Mouse (Mus musculus): ENCODE results near the gene Gm4922. TPM values are rescaled to one million over a fixed set of nuclear protein-coding genes. Genes with fewer than 3 reads are reported as not detected.

The Gm4922 gene
- total and polyA plus RNA-seq, 2 experiments from 2014 or later, result 0.10 TPM; not detected in 1

DNA sequence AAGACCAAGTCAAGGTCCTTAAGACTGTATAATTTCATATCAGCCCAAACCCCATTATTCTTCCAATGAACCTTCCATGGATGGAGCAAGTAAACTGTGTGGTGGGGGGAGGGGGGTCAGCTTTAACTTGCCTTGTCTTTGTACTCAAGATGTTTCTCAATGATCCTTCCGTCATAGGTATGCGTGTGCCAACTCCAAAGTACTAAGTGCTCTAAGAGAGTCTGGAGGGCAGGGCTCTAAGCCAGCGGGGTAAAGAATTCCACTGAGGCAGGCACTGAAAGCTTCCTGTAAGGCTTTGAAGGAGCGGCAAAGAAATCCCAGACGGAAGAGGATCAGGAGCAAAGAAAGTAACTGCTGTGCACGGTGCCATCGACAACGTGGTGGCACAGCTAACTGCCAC, 45.6 kb downstream of the Gm4922 start:
- DNase-seq (ENCODE audit: low spot score), result no peak
- no peaks in the 10 kb centered on the region for H3K36me3 ChIP-seq (ENCODE audit: insufficient read depth, low read length)
- peak overlapping the region; percentile 68 for H3K4me2 ChIP-seq (ENCODE audit: low read depth, low read length, poor library complexity, severe bottlenecking)
- WGBS, result 59% methylated on average over 8 of the region's 8 CpGs
- H3K9ac ChIP-seq (replicated peaks; ENCODE audit: low read length, poor library complexity, severe bottlenecking), result 0 out of 2 replicates have a peak overlapping the region, but pooled peaks have one; percentile 89
- no peaks in the 10 kb centered on the region for H3K4me1 ChIP-seq (ENCODE audit: insufficient read depth, low read length)
- H3K27me3 ChIP-seq (ENCODE audit: insufficient read depth, low read length), result no peaks in the 10 kb centered on the region
- peak overlapping the region; percentile 79 for H3K4me3 ChIP-seq (ENCODE audit: low read depth, low read length)
- no peak overlapping the region for H3K27ac ChIP-seq (ENCODE audit: low read depth, low read length)
- ATAC-seq (ENCODE audit: low FRiP score), result no peak
- no peaks in the 10 kb centered on the region for H3K9me3 ChIP-seq (ENCODE audit: low read length)
- TF ChIP-seq CTCF (IDR thresholded peaks at IDR 0.05), result no peak

Other genes with a start within 250 kb of the Gm4922 start
- 5.8 and 5.9 TPM in 2 replicates for gene Hebp2, start 240.7 kb downstream of the Gm4922 start, total RNA-seq (2014; rRNA removed)
- gene Hebp2, start 240.7 kb downstream of the Gm4922 start, polyA plus RNA-seq (2015; fragmentation: Nextera tagmentation; extraction: Ambion mirVana), result 10.1 and 10.4 TPM in 2 replicates
- gene Arfgef3, start 42.8 kb downstream of the Gm4922 start, total RNA-seq (2014; rRNA removed), result 37.4 and 40.9 TPM in 2 replicates
- 5.4 and 6.2 TPM in 2 replicates for gene Arfgef3, start 42.8 kb downstream of the Gm4922 start, polyA plus RNA-seq (2015; fragmentation: Nextera tagmentation; extraction: Ambion mirVana)
- gene Perp, start 58.2 kb upstream of the Gm4922 start, total RNA-seq (2014; rRNA removed), result 24.2 and 25.7 TPM in 2 replicates
- 24.4 and 25.6 TPM in 2 replicates for gene Perp, start 58.2 kb upstream of the Gm4922 start, polyA plus RNA-seq (2015; fragmentation: Nextera tagmentation; extraction: Ambion mirVana)
- gene Tnfaip3, start 228.9 kb upstream of the Gm4922 start, total RNA-seq (2014; rRNA removed), result 3.6 TPM in 2 replicates
- gene Tnfaip3, start 228.9 kb upstream of the Gm4922 start, polyA plus RNA-seq (2015; fragmentation: Nextera tagmentation; extraction: Ambion mirVana), result 1.2 and 1.4 TPM in 2 replicates

Measured in midbrain, postnatal 0 days (tissue).